Mouse (Mus musculus) MEL (cell line): ENCODE measurements around the gene Katnb1. TPM values are rescaled to one million over a fixed set of nuclear protein-coding genes. Genes with fewer than 3 reads are reported as not detected.

Experiments used
- DNase-seq: peaks from one replicate; pipeline ENCODE4 v3.0.0; 2011; ENCODE audit warnings: low read depth, low spot score
- H3K27ac ChIP-seq: 2 replicates; pipeline ENCODE4 v1.5.1; 2012; ENCODE audit warnings: low read depth, mild to moderate bottlenecking, control low read depth, low read length, moderate library complexity; ENCODE audit not compliant: control insufficient read depth
- H3K27me3 ChIP-seq, 2 experiments: fragments of 150-350 bp in 1 of 2; sonication (generic) in 1 of 2; 2 replicates each; pipeline ENCODE4 v1.6.1; 2012; ENCODE audit warnings: low read length in 2 of 2, mild to moderate bottlenecking in 2 of 2, improper control_type of control experiment in 1 of 2, moderate library complexity in 1 of 2; ENCODE audit not compliant: insufficient read depth in 2 of 2, control insufficient read depth in 1 of 2
- H3K36me3 ChIP-seq, 2 experiments: 2 replicates each; pipeline ENCODE4 v1.6.1; 2012 to 2014; ENCODE audit warnings: low read length in 2 of 2, improper control_type of control experiment in 1 of 2, inconsistent platforms in 1 of 2, mild to moderate bottlenecking in 1 of 2; ENCODE audit not compliant: insufficient read depth in 2 of 2, control insufficient read depth in 1 of 2
- H3K4me1 ChIP-seq, 2 experiments: fragments of 150-350 bp in 1 of 2; sonication (generic) in 1 of 2; 2 replicates each; pipeline ENCODE4 v1.6.1; 2012; ENCODE audit warnings: low read length in 2 of 2, improper control_type of control experiment in 1 of 2, mild to moderate bottlenecking in 1 of 2; ENCODE audit not compliant: insufficient read depth in 2 of 2, control insufficient read depth in 1 of 2
- H3K4me3 ChIP-seq, 2 experiments: fragments of 150-350 bp in 1 of 2; sonication (generic) in 1 of 2; 2 replicates each; pipeline ENCODE4 v1.5.1; 2012; ENCODE audit warnings: low read depth in 2 of 2, low read length in 2 of 2, mild to moderate bottlenecking in 2 of 2, moderate library complexity in 2 of 2, control low read depth in 1 of 2, improper control_type of control experiment in 1 of 2; ENCODE audit not compliant: control insufficient read depth in 1 of 2, insufficient read depth in 1 of 2
- H3K79me2 ChIP-seq: 2 replicates; pipeline ENCODE4 v1.6.1; 2012; ENCODE audit warnings: mild to moderate bottlenecking, low read length, moderate library complexity; ENCODE audit not compliant: control insufficient read depth, poor library complexity, insufficient read depth
- H3K9ac ChIP-seq: 2 replicates; pipeline ENCODE4 v1.6.1; 2012; ENCODE audit warnings: low read depth, mild to moderate bottlenecking, control low read depth, low read length, moderate library complexity; ENCODE audit not compliant: control insufficient read depth, poor library complexity, severe bottlenecking
- H3K9me3 ChIP-seq: fragments of 150-350 bp; sonication (generic); replicated peaks from 2 replicates; pipeline ENCODE4 v1.6.1; 2012; ENCODE audit warnings: mild to moderate bottlenecking, low read length, improper control_type of control experiment, moderate library complexity; ENCODE audit not compliant: insufficient read depth
- BHLHE40 ChIP-seq: IDR thresholded peaks from 2 replicates; pipeline ENCODE4 v1.6.1; 2012; ENCODE audit warnings: low read depth, mild to moderate bottlenecking, inconsistent platforms, low read length, improper control_type of control experiment, borderline replicate concordance
- CTCF ChIP-seq, 3 experiments: IDR thresholded peaks in 2 of 3; conservative IDR thresholded peaks in 1 of 3; 2 replicates each; pipeline ENCODE4 v1.5.1; 2011 to 2012; ENCODE audit warnings: low read length in 3 of 3, low read depth in 2 of 3, mild to moderate bottlenecking in 2 of 3, improper control_type of control experiment in 1 of 3, inconsistent platforms in 1 of 3, mixed read lengths in 1 of 3, moderate library complexity in 1 of 3; ENCODE audit not compliant: control insufficient read depth in 1 of 3, insufficient read depth in 1 of 3, poor library complexity in 1 of 3, severe bottlenecking in 1 of 3
- EP300 ChIP-seq, 2 experiments: IDR thresholded peaks; 2 replicates each; pipeline ENCODE4 v1.6.1; 2011; ENCODE audit warnings: improper control_type of control experiment in 2 of 2, low read length in 2 of 2, low read depth in 1 of 2, mild to moderate bottlenecking in 1 of 2
- ETS1 ChIP-seq: IDR thresholded peaks from 2 replicates; pipeline ENCODE4 v1.6.1; 2012; ENCODE audit warnings: low read depth, mild to moderate bottlenecking, inconsistent platforms, low read length, improper control_type of control experiment, moderate library complexity
- HCFC1 ChIP-seq: IDR thresholded peaks from 2 replicates; pipeline ENCODE4 v1.6.1; 2012; ENCODE audit warnings: low read depth, mild to moderate bottlenecking, inconsistent platforms, low read length, improper control_type of control experiment, moderate library complexity
- JUND ChIP-seq: IDR thresholded peaks from 2 replicates; pipeline ENCODE4 v1.6.1; 2011; ENCODE audit warnings: low read depth, mild to moderate bottlenecking, improper control_type of control experiment, low read length
- MAFK ChIP-seq: IDR thresholded peaks from 2 replicates; pipeline ENCODE4 v1.6.1; 2011; ENCODE audit warnings: low read depth, mild to moderate bottlenecking, low read length, improper control_type of control experiment, borderline replicate concordance
- MAX ChIP-seq: IDR thresholded peaks from 2 replicates; pipeline ENCODE4 v1.6.1; 2011; ENCODE audit warnings: low read length, improper control_type of control experiment
- NRF1 ChIP-seq: IDR thresholded peaks from 2 replicates; pipeline ENCODE4 v1.6.1; 2014; ENCODE audit warnings: low read depth, mild to moderate bottlenecking, inconsistent platforms, low read length, improper control_type of control experiment, moderate library complexity; ENCODE audit not compliant: poor library complexity, insufficient read depth, severe bottlenecking
- POLR2A ChIP-seq, 2 experiments: IDR thresholded peaks; 2 replicates each; pipeline ENCODE4 v1.6.1; 2011 to 2012; ENCODE audit warnings: low read length in 2 of 2, mild to moderate bottlenecking in 2 of 2, control low read depth in 1 of 2, improper control_type of control experiment in 1 of 2, low read depth in 1 of 2, moderate library complexity in 1 of 2; ENCODE audit not compliant: control insufficient read depth in 1 of 2, insufficient read depth in 1 of 2, poor library complexity in 1 of 2
- POLR2AphosphoS2 ChIP-seq: IDR thresholded peaks from 2 replicates; pipeline ENCODE4 v1.6.1; 2011; ENCODE audit warnings: low read length, improper control_type of control experiment
- RCOR1 ChIP-seq: IDR thresholded peaks from 2 replicates; pipeline ENCODE4 v1.6.1; 2012; ENCODE audit warnings: low read depth, mild to moderate bottlenecking, inconsistent platforms, low read length, improper control_type of control experiment
- SMC3 ChIP-seq: IDR thresholded peaks from 2 replicates; pipeline ENCODE4 v1.6.1; 2011; ENCODE audit warnings: low read depth, low read length, improper control_type of control experiment
- TBP ChIP-seq: IDR thresholded peaks from 2 replicates; pipeline ENCODE4 v1.8.0; 2011; ENCODE audit warnings: low read depth, low read length, improper control_type of control experiment
- TCF12 ChIP-seq: IDR thresholded peaks from 2 replicates; pipeline ENCODE4 v1.6.1; 2014; ENCODE audit warnings: low read depth, mild to moderate bottlenecking, inconsistent platforms, low read length, improper control_type of control experiment, moderate library complexity
- UBTF ChIP-seq: IDR thresholded peaks from 2 replicates; pipeline ENCODE4 v1.6.1; 2012; ENCODE audit warnings: low read depth, mild to moderate bottlenecking, inconsistent platforms, low read length, improper control_type of control experiment, moderate library complexity, borderline replicate concordance; ENCODE audit not compliant: insufficient read depth
- USF2 ChIP-seq, 2 experiments: IDR thresholded peaks; 2 replicates each; pipeline ENCODE4 v1.6.1; 2011 to 2012; ENCODE audit warnings: improper control_type of control experiment in 2 of 2, low read length in 2 of 2, borderline replicate concordance in 1 of 2, inconsistent platforms in 1 of 2, low read depth in 1 of 2, mild to moderate bottlenecking in 1 of 2; ENCODE audit not compliant: insufficient read depth in 1 of 2
- ZKSCAN1 ChIP-seq: IDR thresholded peaks from 2 replicates; pipeline ENCODE4 v1.6.1; 2012; ENCODE audit warnings: low read depth, mild to moderate bottlenecking, inconsistent platforms, low read length, improper control_type of control experiment, moderate library complexity
- ZMIZ1 ChIP-seq: IDR thresholded peaks from 2 replicates; pipeline ENCODE4 v1.6.1; 2012; ENCODE audit warnings: low read depth, mild to moderate bottlenecking, inconsistent platforms, low read length, improper control_type of control experiment, moderate library complexity
- ZNF384 ChIP-seq: IDR thresholded peaks from 2 replicates; pipeline ENCODE4 v1.6.1; 2012; ENCODE audit warnings: low read depth, mild to moderate bottlenecking, inconsistent platforms, low read length, improper control_type of control experiment
- polyA plus RNA-seq, 2 experiments: library from polyadenylated mRNA; stranded (reverse) in 1 of 2; unstranded in 1 of 2; fragments of >175 nt in 1 of 2; fragments of >200 nt in 1 of 2; gene quantifications; 2 replicates each; pipeline versions ENCODE4 v1.2.1 to v1.2.4; 2012; ENCODE audit warnings: low replicate concordance in 2 of 2, low read depth in 1 of 2; ENCODE audit not compliant: insufficient read length in 2 of 2, insufficient read depth in 1 of 2, missing spikeins in 1 of 2
- total RNA-seq: library from RNA; depleted of rRNA; stranded (reverse); fragments of 300-350 nt; gene quantifications from 2 replicates; pipeline ENCODE4 v1.2.3, GENCODE M21; 2012

Katnb1 gene
- total and polyA plus RNA-seq, 3 experiments = 13.6 to 23.8 TPM; not detected in 1

DNA sequence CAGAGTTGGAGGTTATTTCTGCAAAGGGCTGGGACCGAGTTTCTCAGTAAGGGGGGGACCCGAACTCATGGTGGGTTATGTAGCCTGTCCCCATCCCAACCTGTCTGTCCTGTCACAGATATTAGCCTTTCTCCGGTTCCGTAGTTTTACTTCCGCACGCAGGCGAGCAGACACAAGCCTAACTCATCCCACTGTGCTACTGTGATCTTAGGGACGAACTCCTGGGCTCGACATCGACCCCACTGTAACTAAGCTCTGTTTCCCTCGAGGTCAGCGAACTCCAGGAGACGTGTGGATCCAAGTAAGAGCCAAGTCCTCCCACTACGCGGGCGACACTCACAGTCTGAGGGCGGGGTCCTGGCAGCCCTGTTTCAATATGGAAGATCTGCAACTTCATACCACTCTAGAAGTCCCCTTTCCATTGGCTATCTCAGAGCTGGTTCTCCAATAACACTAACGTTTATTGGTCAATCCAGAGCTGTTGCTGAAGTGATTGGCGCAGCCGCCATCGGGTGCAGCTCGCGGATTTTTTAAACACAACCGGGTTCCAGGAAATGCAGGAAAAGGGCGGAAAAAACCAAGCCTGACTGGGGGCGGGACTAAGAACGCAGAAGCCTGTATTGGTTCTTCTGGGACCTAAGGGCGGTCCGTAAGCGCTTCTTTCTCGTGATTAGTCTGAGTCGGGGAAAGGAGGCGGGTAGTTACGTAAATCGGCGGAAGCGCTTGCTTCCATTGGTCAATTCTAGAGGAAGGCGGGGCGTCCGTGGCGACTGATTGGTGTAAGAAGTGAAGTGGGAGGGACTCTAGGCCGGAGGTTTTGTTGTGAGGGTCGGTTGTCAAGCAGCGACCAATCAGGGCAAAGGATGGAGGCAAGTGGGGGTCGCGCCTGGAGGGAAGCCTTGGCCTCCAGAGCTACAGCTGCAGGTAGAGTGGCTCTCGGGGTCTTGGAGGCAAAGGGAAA lies at the start of gene Katnb1 (continued):
- peak; percentile 95 for TF ChIP-seq HCFC1
- TF ChIP-seq MAX = no peak; the same call in 1 of the 2 replicates
- no peak for TF ChIP-seq USF2 (IDR thresholded peaks at IDR 0.05; ENCODE audit: borderline replicate concordance in 1 of 2, insufficient read depth in 1 of 2, low read depth in 1 of 2, low read length in 2 of 2)
- no peak for TF ChIP-seq ZMIZ1
- no peak for TF ChIP-seq RCOR1

- Histone ChIP-seq H3K4me3 (no peak overlapping the region), H3K36me3 (no peaks in the 10 kb centered on the region)
- DNase-seq = peak; percentile 55
These were observed 43.7 kb upstream of the Katnb1 start for GRCm38 (mm10) chr8:95037106-95037925.

GRCm38 (mm10) chr8:95041883-95042784 lies 38.9 kb upstream of the Katnb1 start:
- Histone ChIP-seq H3K9me3 (no peaks in the 10 kb centered on the region), H3K27me3 (peaks cover 3 to 12% of the 10 kb centered on the region in 2 experiments), H3K4me1 (no peaks in the 10 kb centered on the region), H3K27ac (no peak overlapping the region), H3K36me3 (no peaks in the 10 kb centered on the region), H3K4me3 (no peak overlapping the region), H3K9ac (no peak overlapping the region)
- DNase-seq = no peak
- TF ChIP-seq SMC3 = no peak
- no peak for TF ChIP-seq MAFK
- no peak for TF ChIP-seq TCF12
- no peak for TF ChIP-seq JUND
- TF ChIP-seq EP300 (IDR thresholded peaks at IDR 0.05; ENCODE audit: low read depth in 1 of 2, low read length in 2 of 2) = no peak
- TF ChIP-seq POLR2AphosphoS2 = no peak
- TF ChIP-seq CTCF (IDR thresholded peaks at IDR 0.05 in 2 of 3, conservative IDR thresholded peaks at IDR 0.05 in 1 of 3; ENCODE audit: control insufficient read depth in 1 of 3, insufficient read depth in 1 of 3, low read depth in 2 of 3, low read length in 3 of 3, poor library complexity in 1 of 3, severe bottlenecking in 1 of 3) = no peak
- TF ChIP-seq, all 39 proteins: peak for 0
- no peaks in the 10 kb centered on the region for H3K79me2 ChIP-seq

More at GRCm38 (mm10) chr8:95037106-95037925, 43.7 kb upstream of the Katnb1 start:
- Histone ChIP-seq H3K9ac (no peak overlapping the region), H3K9me3 (no peaks in the 10 kb centered on the region), H3K27ac (no peak overlapping the region), H3K4me1 (no peaks in the 10 kb centered on the region), H3K27me3 (peaks cover 0 to 6% of the 10 kb centered on the region in 2 experiments), H3K79me2 (no peaks in the 10 kb centered on the region)
- TF ChIP-seq NRF1 (no peak), BHLHE40 (no peak), POLR2A (IDR thresholded peaks at IDR 0.05; ENCODE audit: control insufficient read depth in 1 of 2, insufficient read depth in 1 of 2, low read depth in 1 of 2, low read length in 2 of 2, poor library complexity in 1 of 2) (no peak), ZKSCAN1 (no peak), UBTF (no peak), ETS1 (no peak), ZNF384 (no peak), HCFC1 (no peak), TBP (no peak), ZMIZ1 (no peak)
